Mouse (Mus musculus): ENCODE results near the gene Arhgef25.

DNA sequence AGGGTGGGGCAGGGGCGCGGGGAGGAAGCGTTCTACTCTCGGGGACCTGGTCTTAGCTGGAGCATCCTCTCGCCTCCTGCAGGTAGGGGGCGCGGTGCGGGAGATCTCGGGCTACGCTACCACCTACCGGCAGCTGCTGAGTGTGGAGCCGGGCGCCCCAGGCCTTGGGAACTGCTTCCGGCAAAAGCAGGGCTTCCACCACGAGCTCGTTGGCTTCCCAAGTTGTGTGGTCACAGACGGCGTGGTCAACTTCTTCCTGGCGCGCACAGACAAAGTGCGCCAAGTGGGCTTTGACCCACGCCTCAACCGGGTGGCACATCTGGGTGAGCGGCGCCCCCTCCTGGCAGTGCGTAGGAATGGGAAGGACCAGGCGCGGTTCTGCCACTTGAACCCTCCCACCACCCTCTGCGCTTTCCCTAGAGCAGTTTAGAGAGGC lies 19.0 kb downstream of the Arhgef25 start:
- TF ChIP-seq CTCF (IDR thresholded peaks at IDR 0.05; ENCODE audit: low read depth) (peak; percentile 94), EP300 (IDR thresholded peaks at IDR 0.05; ENCODE audit: low read depth) (peak; percentile 16; the same call in 1 of the 2 replicates)
